In genomic region chr2:4232761-4233322, GRCm38 (mm10) we compare ENCODE assay signal across 10 mouse cellular contexts.
A peak's percentile ranks its signal among the peaks of the same experiment; 100 is the strongest.
DNase-seq lines count a peak whose midpoint lies in the region; ATAC-seq and TF ChIP-seq lines count a peak whose summit lies in the region.
"Had no signal": no experiment of that assay in that cellular context is flagged by ENCODE, and none has a peak within 500 bp of the region (broad histone marks: within the 10 kb centered on the region; RNA-seq: fewer than 3 reads in every experiment).

No protein-coding gene starts in this region.

- no peak for ATAC-seq in stomach, embryonic 16.5 days (ENCODE audit: insufficient read depth, low FRiP score)
- no peak for ATAC-seq in megakaryocyte, adult 5-6 weeks (ENCODE audit: poor library complexity, severe bottlenecking)

- peak; percentile 23 to 25 for DNase-seq in cerebellum, postnatal 14 days
- DNase-seq in cerebellum, postnatal 4 days (ENCODE audit: low spot score in 2 of 2): no peak
- DNase-seq in lung, postnatal 10 days: peak; percentile 21
- DNase-seq in lung, adult 2 months: no peak
- no peak for DNase-seq in limb, embryonic 10.5 days (ENCODE audit: low spot score)
- no peak for DNase-seq in layer of hippocampus, postnatal 14 days (ENCODE audit: low spot score in 2 of 2)
- DNase-seq: kidney, adult 11 months had no signal

- no peak overlapping the region for H3K4me3 ChIP-seq in lung, adult 2 months (replicated peaks; ENCODE audit: extremely low read depth, low read depth, low read length)
- no peak overlapping the region for H3K4me3 ChIP-seq in limb, embryonic 10.5 days
- H3K4me3 ChIP-seq in stomach, embryonic 16.5 days (replicated peaks; ENCODE audit: low read length): no peak overlapping the region

- no peaks in the 10 kb centered on the region for H3K27me3 ChIP-seq in limb, embryonic 10.5 days (ENCODE audit: low read depth, poor library complexity, severe bottlenecking)
- no peaks in the 10 kb centered on the region; the same call in 1 of the 2 replicates for H3K27me3 ChIP-seq in stomach, embryonic 16.5 days (ENCODE audit: control insufficient read depth, insufficient read depth, low read length)

- H3K9ac ChIP-seq in stomach, embryonic 16.5 days (ENCODE audit: low read length): no peak overlapping the region; the same call in 1 of the 2 replicates
- H3K9ac ChIP-seq: liver, embryonic 14.5 days had no signal

- no peak for TF ChIP-seq CTCF in lung, adult 2 months (IDR thresholded peaks at IDR 0.05; ENCODE audit: insufficient read depth, low read length)

- no peaks in the 10 kb centered on the region for H3K9me3 ChIP-seq in limb, embryonic 10.5 days (replicated peaks)
- no peaks in the 10 kb centered on the region for H3K9me3 ChIP-seq in stomach, embryonic 16.5 days (replicated peaks; ENCODE audit: control insufficient read depth, low read length)

- peaks cover 5% of the 10 kb centered on the region for H3K4me1 ChIP-seq in lung, adult 2 months (ENCODE audit: control insufficient read depth, insufficient read depth, low read length)
- peaks cover 6% of the 10 kb centered on the region; the same call in 1 of the 2 replicates for H3K4me1 ChIP-seq in limb, embryonic 10.5 days
- H3K4me1 ChIP-seq in stomach, embryonic 16.5 days (ENCODE audit: control insufficient read depth, insufficient read depth, low read length): peaks cover 8% of the 10 kb centered on the region; the same call in 1 of the 2 replicates

- TF ChIP-seq POLR2A in lung, adult 2 months (IDR thresholded peaks at IDR 0.05; ENCODE audit: borderline replicate concordance, extremely low read depth, low read depth, low read length): no peak

- peak overlapping the region; percentile 22; the same call in 1 of the 2 replicates for H3K4me2 ChIP-seq in stomach, embryonic 16.5 days (ENCODE audit: low read depth, low read length)

- WGBS in lung, adult 2 months: 21% methylated on average over 10 of the region's 10 CpGs
- WGBS in limb, embryonic 10.5 days: 58% methylated on average over 10 of the region's 10 CpGs
- 23% methylated on average over 10 of the region's 10 CpGs for WGBS in stomach, embryonic 16.5 days

- H3K36me3 ChIP-seq in limb, embryonic 10.5 days: no peaks in the 10 kb centered on the region
- no peaks in the 10 kb centered on the region for H3K36me3 ChIP-seq in stomach, embryonic 16.5 days (ENCODE audit: control insufficient read depth, insufficient read depth, low read length)

- H3K27ac ChIP-seq in limb, embryonic 10.5 days: peak overlapping the region; percentile 34; the same call in 1 of the 2 replicates
- H3K27ac ChIP-seq in stomach, embryonic 16.5 days (ENCODE audit: low read length): no peak overlapping the region
- H3K27ac ChIP-seq: liver, embryonic 14.5 days had no signal

Comparison
In these comparisons a context has a peak if more than half of its experiments do, and no peak if none do; other contexts are left out.
1. DNase-seq: peak in cerebellum, postnatal 14 days (2 of 2) and lung, postnatal 10 days (single experiment); none in cerebellum, postnatal 4 days (0 of 2), lung, adult 2 months (single experiment), limb, embryonic 10.5 days (single experiment) and layer of hippocampus, postnatal 14 days (0 of 2).